Mouse (Mus musculus): ENCODE measurements around the gene Smyd4. TPM values are rescaled to one million over a fixed set of nuclear protein-coding genes. Genes with fewer than 3 reads are reported as not detected.

Smyd4 gene
- polyA plus RNA-seq, 1 experiment from 2014 or later = 12.0 TPM

Small RNAs within 50 kb of the gene (microRNA-seq; reads per million reads assigned to microRNA genes)
- gene Gm47300 = not detected

Other genes starting within 250 kb of the Smyd4 start
- 0.66 and 0.92 TPM in 2 replicates for gene Hic1, start 178.9 kb upstream of the Smyd4 start, polyA plus RNA-seq (2014; fragmentation: Nextera tagmentation; extraction: Ambion mirVana)
- gene Ovca2, start 169.6 kb upstream of the Smyd4 start, polyA plus RNA-seq (2014; fragmentation: Nextera tagmentation; extraction: Ambion mirVana) = 15.4 and 20.2 TPM in 2 replicates
- 13.7 and 14.8 TPM in 2 replicates for gene Dph1, start 157.2 kb upstream of the Smyd4 start, polyA plus RNA-seq (2014; fragmentation: Nextera tagmentation; extraction: Ambion mirVana)
- gene Rtn4rl1, start 154.7 kb upstream of the Smyd4 start, polyA plus RNA-seq (2014; fragmentation: Nextera tagmentation; extraction: Ambion mirVana) = 16.5 and 17.4 TPM in 2 replicates
- 48.3 and 50.0 TPM in 2 replicates for gene Rpa1, start 109 bp upstream of the Smyd4 start, polyA plus RNA-seq (2014; fragmentation: Nextera tagmentation; extraction: Ambion mirVana)
- 2.7 and 38.5 TPM in 2 replicates for gene Serpinf1, start 74.3 kb downstream of the Smyd4 start, polyA plus RNA-seq (2014; fragmentation: Nextera tagmentation; extraction: Ambion mirVana)
- not detected in 2 replicates for gene Serpinf2, start 91.2 kb downstream of the Smyd4 start, polyA plus RNA-seq (2014; fragmentation: Nextera tagmentation; extraction: Ambion mirVana)
- 5.7 and 7.4 TPM in 2 replicates for gene Wdr81, start 106.3 kb downstream of the Smyd4 start, polyA plus RNA-seq (2014; fragmentation: Nextera tagmentation; extraction: Ambion mirVana)
- gene Tlcd2, start 113.3 kb downstream of the Smyd4 start, polyA plus RNA-seq (2014; fragmentation: Nextera tagmentation; extraction: Ambion mirVana) = 1.1 and 2.5 TPM in 2 replicates
- gene Prpf8, start 138.4 kb downstream of the Smyd4 start, polyA plus RNA-seq (2014; fragmentation: Nextera tagmentation; extraction: Ambion mirVana) = 59.9 and 89.5 TPM in 2 replicates
- 1.0 and 1.6 TPM in 2 replicates for gene Rilp, start 161.7 kb downstream of the Smyd4 start, polyA plus RNA-seq (2014; fragmentation: Nextera tagmentation; extraction: Ambion mirVana)
- 2.0 and 3.6 TPM in 2 replicates for gene Scarf1, start 165.1 kb downstream of the Smyd4 start, polyA plus RNA-seq (2014; fragmentation: Nextera tagmentation; extraction: Ambion mirVana)
- gene Slc43a2, start 183.3 kb downstream of the Smyd4 start, polyA plus RNA-seq (2014; fragmentation: Nextera tagmentation; extraction: Ambion mirVana) = 15.7 and 18.3 TPM in 2 replicates
- 115 and 120 TPM in 2 replicates for gene Pitpna, start 239.7 kb downstream of the Smyd4 start, polyA plus RNA-seq (2014; fragmentation: Nextera tagmentation; extraction: Ambion mirVana)

Measured in midbrain, embryonic 14.5 days (tissue).